Mouse (Mus musculus) liver, embryonic 11.5 days (tissue): ENCODE measurements at regions not wholly inside any gene's neighbourhood (a gene's known extent, or its start where the extent isn't known, plus 50 kb on each side); places are given as distances from the start of the nearest gene placed in this dataset.

Experiments
- ATAC-seq: fragments of 200-750 bp; cut with Nextera tagmentation; replicated peaks from 2 replicates; pipeline ENCODE4 v1.8.0; 2017; ENCODE audit warnings: moderate number of reproducible peaks, mild to moderate bottlenecking, moderate TSS enrichment, moderate library complexity; ENCODE audit not compliant: low FRiP score
- DNase-seq: peaks from one replicate; pipeline ENCODE4 v3.0.0-alpha.2; 2017; ENCODE audit warnings: low spot score
- H3K27ac ChIP-seq: fragments of 300-500 bp; sonication (generic); 2 replicates; pipeline ENCODE4 v1.5.1; 2014; ENCODE audit warnings: mild to moderate bottlenecking, low read depth, low read length, control low read depth
- H3K27me3 ChIP-seq: fragments of 300-500 bp; sonication (generic); replicated peaks from 2 replicates; pipeline ENCODE4 v1.6.1; 2014; ENCODE audit warnings: low read length, mixed read lengths; ENCODE audit not compliant: control insufficient read depth, insufficient read depth
- H3K36me3 ChIP-seq: fragments of 300-500 bp; sonication (generic); 2 replicates; pipeline ENCODE4 v1.6.1; 2014; ENCODE audit warnings: mild to moderate bottlenecking, low read length, moderate library complexity, mixed read lengths; ENCODE audit not compliant: control insufficient read depth, insufficient read depth
- H3K4me1 ChIP-seq: fragments of 300-500 bp; sonication (generic); replicated peaks from 2 replicates; pipeline ENCODE4 v1.6.1; 2014; ENCODE audit warnings: low read length, mixed read lengths; ENCODE audit not compliant: control insufficient read depth, insufficient read depth
- H3K4me2 ChIP-seq: fragments of 300-500 bp; sonication (generic); 2 replicates; pipeline ENCODE4 v1.6.1; 2014; ENCODE audit warnings: mild to moderate bottlenecking, control low read depth, moderate library complexity
- H3K4me3 ChIP-seq: fragments of 300-500 bp; sonication (generic); 2 replicates; pipeline ENCODE4 v1.5.1; 2014; ENCODE audit warnings: low read depth, low read length, control low read depth
- H3K9ac ChIP-seq: fragments of 300-500 bp; sonication (generic); 2 replicates; pipeline ENCODE4 v1.6.1; 2014; ENCODE audit warnings: low read depth, low read length, control low read depth
- H3K9me3 ChIP-seq: fragments of 300-500 bp; sonication (generic); 2 replicates; pipeline ENCODE4 v1.6.1; 2016; ENCODE audit warnings: low read length, inconsistent platforms, mixed read lengths; ENCODE audit not compliant: control insufficient read depth
- WGBS: fragments of 180-500 bp; shearing (Covaris S2); extraction: QIAGEN DNeasy Blood & Tissue Kit; methylation state at CpG from one replicate; pipeline ENCODE4 v1.1.7; 2014; 5-methylcytosine and 5-hydroxymethylcytosine counted together

DNA sequence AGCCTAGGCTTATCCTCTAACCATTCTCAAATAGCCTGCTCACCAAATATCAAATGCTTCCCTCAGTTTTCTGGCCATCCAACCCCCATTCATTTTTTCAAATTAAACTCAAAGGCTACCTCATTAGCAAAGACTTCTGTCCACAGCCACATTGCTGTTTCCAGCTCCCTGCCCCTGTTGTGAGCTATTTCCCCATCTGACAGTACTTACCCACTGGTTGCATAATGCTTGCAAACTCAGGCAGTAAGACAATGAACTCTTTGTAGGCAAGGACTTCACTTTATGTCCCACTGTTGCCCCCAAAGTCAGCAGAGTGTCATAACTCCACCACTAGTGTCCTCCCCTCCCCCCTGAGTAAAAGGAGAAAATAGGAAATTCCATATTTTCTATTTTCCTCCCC lies 194.7 kb downstream of the Rpl10-ps3 start:
- H3K27me3 ChIP-seq: no peaks in the 10 kb centered on the region
- no peaks in the 10 kb centered on the region for H3K4me1 ChIP-seq
- no peak overlapping the region for H3K4me2 ChIP-seq
- H3K27ac ChIP-seq: no peak overlapping the region
- ATAC-seq: no peak
- H3K4me3 ChIP-seq: no peak overlapping the region
- no peaks in the 10 kb centered on the region for H3K9me3 ChIP-seq
- no peak overlapping the region for H3K9ac ChIP-seq
- H3K36me3 ChIP-seq: no peaks in the 10 kb centered on the region
- DNase-seq: no peak

GRCm38 (mm10) chr9:50142756-50143155 lies 202.0 kb downstream of the Rpl10-ps3 start:
- 86% methylated on average over 1 of the region's 1 CpGs for WGBS
- Histone ChIP-seq H3K36me3 (no peaks in the 10 kb centered on the region), H3K27me3 (no peaks in the 10 kb centered on the region), H3K9me3 (no peaks in the 10 kb centered on the region), H3K4me1 (no peaks in the 10 kb centered on the region), H3K27ac (no peak overlapping the region), H3K4me2 (no peak overlapping the region), H3K9ac (no peak overlapping the region), H3K4me3 (no peak overlapping the region)
- DNase-seq (no peak), ATAC-seq (no peak)

DNA sequence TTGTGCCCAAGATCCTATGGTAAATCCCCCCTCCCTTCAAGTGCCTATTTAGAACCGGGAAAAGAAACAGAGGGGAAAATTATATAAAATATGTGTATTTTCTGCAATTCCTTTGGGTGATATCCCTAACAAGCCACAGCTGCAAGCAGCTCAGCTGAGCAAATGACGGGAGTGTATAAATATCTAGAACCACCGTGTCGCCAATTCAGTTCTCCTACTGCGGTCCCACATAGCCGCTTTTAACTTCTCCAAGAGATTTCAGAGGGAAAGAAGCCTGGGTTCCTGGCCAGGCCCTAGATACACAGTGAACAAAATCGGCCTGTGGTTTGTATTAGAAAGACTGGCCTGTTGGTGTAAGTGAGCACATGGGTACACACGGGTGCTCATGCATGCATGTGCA lies 202.7 kb downstream of the Rpl10-ps3 start:
- H3K9ac ChIP-seq: no peak overlapping the region
- no peak overlapping the region for H3K4me3 ChIP-seq
- ATAC-seq: no peak
- WGBS: 86% methylated on average over 8 of the region's 8 CpGs
- H3K27ac ChIP-seq: no peak overlapping the region
- no peak overlapping the region for H3K4me2 ChIP-seq
- H3K36me3 ChIP-seq: no peaks in the 10 kb centered on the region
- no peaks in the 10 kb centered on the region for H3K4me1 ChIP-seq
- H3K27me3 ChIP-seq: no peaks in the 10 kb centered on the region
- no peak for DNase-seq
- no peaks in the 10 kb centered on the region for H3K9me3 ChIP-seq

- no peaks in the 10 kb centered on the region for H3K9me3 ChIP-seq
- H3K4me2 ChIP-seq: no peak overlapping the region
- H3K27ac ChIP-seq: no peak overlapping the region
- DNase-seq: no peak
- H3K27me3 ChIP-seq: no peaks in the 10 kb centered on the region
- 54% methylated on average over 6 of the region's 6 CpGs for WGBS
- H3K4me1 ChIP-seq: no peaks in the 10 kb centered on the region
- no peak overlapping the region for H3K9ac ChIP-seq
- no peaks in the 10 kb centered on the region for H3K36me3 ChIP-seq
- ATAC-seq: no peak
- H3K4me3 ChIP-seq: no peak overlapping the region
Observed at GRCm38 (mm10) chr9:50141176-50141575, 203.6 kb downstream of the Rpl10-ps3 start.

- no peak for DNase-seq
- Histone ChIP-seq H3K36me3 (no peaks in the 10 kb centered on the region), H3K27me3 (no peaks in the 10 kb centered on the region), H3K9me3 (no peaks in the 10 kb centered on the region), H3K9ac (no peak overlapping the region), H3K4me2 (no peak overlapping the region), H3K4me1 (no peaks in the 10 kb centered on the region), H3K4me3 (no peak overlapping the region), H3K27ac (no peak overlapping the region)
- 89% methylated on average over 9 of the region's 9 CpGs for WGBS
- no peak for ATAC-seq
Observed at GRCm38 (mm10) chr9:50138341-50138978, 206.3 kb downstream of the Rpl10-ps3 start.

- no peak for DNase-seq
- no peak overlapping the region for H3K4me3 ChIP-seq
- no peak overlapping the region for H3K9ac ChIP-seq
- ATAC-seq: no peak
- no peaks in the 10 kb centered on the region for H3K4me1 ChIP-seq
- no peaks in the 10 kb centered on the region for H3K36me3 ChIP-seq
- no peak overlapping the region for H3K27ac ChIP-seq
- no peak overlapping the region for H3K4me2 ChIP-seq
- no peaks in the 10 kb centered on the region for H3K9me3 ChIP-seq
- WGBS: 63% methylated on average over 1 of the region's 1 CpGs
- no peaks in the 10 kb centered on the region for H3K27me3 ChIP-seq
Observed at GRCm38 (mm10) chr9:50136636-50136985, 208.2 kb downstream of the Rpl10-ps3 start.

DNA sequence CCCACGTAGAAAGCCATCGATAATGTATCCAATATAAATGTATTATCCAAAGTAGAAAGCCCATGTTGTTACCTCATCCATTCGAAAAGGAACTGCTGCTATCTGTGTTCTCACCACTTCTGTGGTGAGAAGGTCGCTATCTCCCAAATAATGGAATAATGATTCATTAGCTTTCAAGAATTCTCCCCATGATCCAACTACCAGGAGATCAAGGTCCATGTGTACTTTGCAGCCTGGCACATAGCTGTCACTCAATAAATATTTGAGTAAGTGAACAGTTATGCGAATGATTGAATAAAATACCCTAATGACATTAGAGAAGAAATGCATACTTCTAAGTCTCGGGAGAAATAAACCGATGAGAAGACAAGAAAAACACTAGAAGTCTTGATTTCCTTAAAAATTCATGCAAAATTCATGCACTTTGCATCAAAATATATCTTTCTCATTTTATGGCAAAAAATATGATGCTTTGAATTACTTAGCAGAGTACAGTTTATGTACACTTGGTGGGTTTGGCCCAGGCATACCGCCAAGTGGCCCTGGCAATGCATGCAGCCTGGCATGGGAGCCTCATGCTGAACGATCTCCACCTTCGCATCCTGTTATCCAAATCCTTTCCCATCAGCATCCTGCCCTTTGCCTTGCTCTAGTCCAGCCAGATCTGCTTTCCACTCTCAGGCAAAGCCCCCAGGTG lies 208.7 kb downstream of the Rpl10-ps3 start:
- WGBS: 87% methylated on average over 10 of the region's 10 CpGs
- H3K36me3 ChIP-seq: no peaks in the 10 kb centered on the region
- H3K4me3 ChIP-seq: no peak overlapping the region
- H3K27me3 ChIP-seq: no peaks in the 10 kb centered on the region
- no peaks in the 10 kb centered on the region for H3K4me1 ChIP-seq
- H3K4me2 ChIP-seq: no peak overlapping the region
- no peaks in the 10 kb centered on the region for H3K9me3 ChIP-seq
- ATAC-seq: no peak
- no peak overlapping the region for H3K27ac ChIP-seq
- H3K9ac ChIP-seq: no peak overlapping the region
- no peak for DNase-seq

GRCm38 (mm10) chr9:50124241-50124640 lies 220.5 kb downstream of the Rpl10-ps3 start:
- H3K36me3 ChIP-seq: no peaks in the 10 kb centered on the region
- H3K27ac ChIP-seq: no peak overlapping the region
- H3K4me2 ChIP-seq: no peak overlapping the region
- H3K9me3 ChIP-seq: no peaks in the 10 kb centered on the region
- 51% methylated on average over 4 of the region's 4 CpGs for WGBS
- DNase-seq (no peak), ATAC-seq (no peak)
- no peaks in the 10 kb centered on the region for H3K27me3 ChIP-seq
- no peak overlapping the region for H3K4me3 ChIP-seq
- no peak overlapping the region for H3K9ac ChIP-seq
- no peaks in the 10 kb centered on the region for H3K4me1 ChIP-seq
